Mouse (Mus musculus) embryonic facial prominence, embryonic 11.5 days (tissue): Measurements from ENCODE around the gene Ctns. TPM values are rescaled to one million over a fixed set of nuclear protein-coding genes. Genes with fewer than 3 reads are reported as not detected.

Experiments used
- ATAC-seq: fragments of 200-750 bp; cut with Nextera tagmentation; replicated peaks from 2 replicates; pipeline ENCODE4 v1.8.0; 2017; ENCODE audit warnings: low read depth; ENCODE audit not compliant: insufficient number of reproducible peaks, low FRiP score, low TSS enrichment
- DNase-seq: peaks from one replicate; pipeline ENCODE4 v3.0.0-alpha.2; 2015; ENCODE audit warnings: low spot score
- H3K27ac ChIP-seq: fragments of 300-500 bp; sonication (generic); replicated peaks from 2 replicates; pipeline ENCODE4 v1.5.1; 2014; ENCODE audit warnings: mild to moderate bottlenecking, low read depth, low read length, control low read depth
- H3K27me3 ChIP-seq: fragments of 300-500 bp; sonication (generic); 2 replicates; pipeline ENCODE4 v1.6.1; 2014; ENCODE audit warnings: mild to moderate bottlenecking, low read length, moderate library complexity, mixed read lengths; ENCODE audit not compliant: control insufficient read depth, insufficient read depth
- H3K36me3 ChIP-seq: fragments of 300-500 bp; sonication (generic); replicated peaks from 2 replicates; pipeline ENCODE4 v1.6.1; 2014; ENCODE audit warnings: low read depth, mild to moderate bottlenecking, low read length, moderate library complexity, mixed read lengths; ENCODE audit not compliant: control insufficient read depth, insufficient read depth
- H3K4me1 ChIP-seq: fragments of 300-500 bp; sonication (generic); 2 replicates; pipeline ENCODE4 v1.6.1; 2014; ENCODE audit warnings: low read length, mixed read lengths; ENCODE audit not compliant: control insufficient read depth, insufficient read depth
- H3K4me2 ChIP-seq: fragments of 300-500 bp; sonication (generic); 2 replicates; pipeline ENCODE4 v1.6.1; 2014; ENCODE audit warnings: low read depth, mild to moderate bottlenecking, control low read depth, low read length, moderate library complexity
- H3K4me3 ChIP-seq: fragments of 300-500 bp; sonication (generic); 2 replicates; pipeline ENCODE4 v1.5.1; 2014; ENCODE audit warnings: low read depth, low read length, control low read depth
- H3K9ac ChIP-seq: fragments of 300-500 bp; sonication (generic); replicated peaks from 2 replicates; pipeline ENCODE4 v1.6.1; 2014; ENCODE audit warnings: mild to moderate bottlenecking, control low read depth, low read length
- H3K9me3 ChIP-seq: fragments of 300-500 bp; sonication (generic); replicated peaks from 2 replicates; pipeline ENCODE4 v1.6.1; 2016; ENCODE audit warnings: mild to moderate bottlenecking, low read length, inconsistent platforms, mixed read lengths; ENCODE audit not compliant: control insufficient read depth
- WGBS: fragments of 180-500 bp; shearing (Covaris S2); extraction: QIAGEN DNeasy Blood & Tissue Kit; methylation state at CpG from one replicate; pipeline ENCODE4 v1.1.7; 2014; 5-methylcytosine and 5-hydroxymethylcytosine counted together
- polyA plus RNA-seq: library from polyadenylated mRNA; unstranded; fragments of >200 nt; fragmentation: Nextera tagmentation; extraction: Ambion mirVana; gene quantifications from 2 replicates; pipeline ENCODE4 v1.2.1, GENCODE M21; 2014

The Ctns gene
- polyA plus RNA-seq, 1 experiment from 2014 or later = 22.8 TPM

DNA sequence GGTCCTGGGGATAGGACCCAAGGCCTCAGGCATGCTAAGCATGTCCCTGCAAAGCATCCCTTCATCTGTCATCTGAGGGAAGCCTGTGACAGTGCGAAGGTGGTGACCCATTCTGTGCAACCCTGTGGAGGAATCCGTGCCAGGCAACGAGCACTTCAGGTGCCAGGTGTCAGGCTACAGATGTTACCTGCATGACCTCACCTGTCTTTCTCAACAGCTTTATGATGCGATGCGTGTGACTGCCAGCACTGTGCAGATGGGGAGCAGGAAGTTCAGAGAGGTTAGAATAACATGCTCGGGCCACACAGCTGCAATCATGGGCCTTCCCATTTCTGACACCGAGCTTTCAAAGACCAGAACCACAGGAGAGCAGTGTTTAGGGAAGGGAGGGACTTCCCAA lies 6.4 kb upstream of the Ctns start:
- ATAC-seq = no peak
- no peaks in the 10 kb centered on the region for H3K4me1 ChIP-seq
- no peak overlapping the region for H3K27ac ChIP-seq
- no peak overlapping the region for H3K9ac ChIP-seq
- no peak for DNase-seq
- no peaks in the 10 kb centered on the region for H3K27me3 ChIP-seq
- 51% methylated on average over 7 of the region's 7 CpGs for WGBS
- no peak overlapping the region for H3K4me3 ChIP-seq
- H3K36me3 ChIP-seq = no peaks in the 10 kb centered on the region
- H3K9me3 ChIP-seq = no peaks in the 10 kb centered on the region
- no peak overlapping the region for H3K4me2 ChIP-seq

DNA sequence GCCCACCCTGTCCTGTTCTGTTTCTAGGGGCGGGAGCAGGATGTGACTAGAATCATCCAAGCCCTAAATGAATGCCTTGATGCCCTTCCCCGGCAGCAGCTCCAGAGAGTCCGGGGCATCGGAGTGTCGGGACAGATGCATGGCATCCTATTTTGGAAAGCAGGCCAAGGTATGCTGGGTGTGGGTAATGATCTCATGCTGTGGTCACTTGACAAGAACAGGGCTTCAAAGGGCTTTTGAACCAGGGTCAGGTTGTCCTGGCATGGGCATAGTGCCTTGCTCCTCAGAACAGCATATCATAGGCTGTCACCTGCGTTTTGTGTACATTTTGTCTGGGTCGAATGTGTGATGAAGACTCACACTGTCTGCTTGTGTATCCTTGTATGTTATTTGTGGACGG lies 5.1 kb upstream of the Ctns start:
- ATAC-seq = no peak

GRCm38 (mm10) chr11:73201597-73201996 lies 2.8 kb upstream of the Ctns start:
- ATAC-seq (no peak), DNase-seq (no peak)
- H3K4me1 ChIP-seq = no peaks in the 10 kb centered on the region
- no peak overlapping the region for H3K27ac ChIP-seq
- no peak overlapping the region for H3K4me2 ChIP-seq
- no peaks in the 10 kb centered on the region for H3K36me3 ChIP-seq
- no peak overlapping the region for H3K9ac ChIP-seq
- H3K4me3 ChIP-seq = no peak overlapping the region
- 28% methylated on average over 4 of the region's 4 CpGs for WGBS
- no peaks in the 10 kb centered on the region for H3K27me3 ChIP-seq
- no peaks in the 10 kb centered on the region for H3K9me3 ChIP-seq

More for the DNA sequence above, 5.1 kb upstream of the Ctns start:
- Histone ChIP-seq H3K27ac (no peak overlapping the region), H3K9ac (no peak overlapping the region), H3K4me3 (no peak overlapping the region), H3K27me3 (no peaks in the 10 kb centered on the region), H3K4me2 (no peak overlapping the region), H3K36me3 (no peaks in the 10 kb centered on the region), H3K9me3 (no peaks in the 10 kb centered on the region), H3K4me1 (no peaks in the 10 kb centered on the region)
- 84% methylated on average over 8 of the region's 8 CpGs for WGBS
- no peak for DNase-seq

DNA sequence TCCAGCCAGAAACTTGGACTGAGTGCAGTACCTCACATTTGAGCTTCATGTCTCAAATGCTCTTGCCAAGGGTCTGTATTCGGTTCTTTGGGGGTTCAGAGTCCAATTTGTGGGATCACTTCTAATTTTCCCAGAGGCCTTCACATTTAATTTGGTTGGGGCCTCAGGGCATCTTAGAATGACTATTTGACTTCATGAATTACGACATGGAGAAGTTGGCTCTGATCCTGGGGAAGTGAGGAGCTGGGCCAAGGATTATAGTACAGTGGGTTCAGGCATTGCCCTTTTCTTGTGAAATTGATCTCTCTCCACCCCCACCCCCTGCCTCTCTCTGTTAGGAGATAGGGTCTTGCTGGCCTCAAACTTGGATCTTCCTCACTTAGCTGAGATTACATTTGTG lies 2.2 kb upstream of the Ctns start:
- Histone ChIP-seq H3K27ac (no peak overlapping the region), H3K9me3 (no peaks in the 10 kb centered on the region), H3K4me1 (no peaks in the 10 kb centered on the region), H3K4me3 (no peak overlapping the region), H3K36me3 (no peaks in the 10 kb centered on the region), H3K4me2 (no peak overlapping the region), H3K9ac (no peak overlapping the region), H3K27me3 (no peaks in the 10 kb centered on the region)
- WGBS = 70% methylated on average over 2 of the region's 2 CpGs
- no peak for DNase-seq
- ATAC-seq = no peak

DNA sequence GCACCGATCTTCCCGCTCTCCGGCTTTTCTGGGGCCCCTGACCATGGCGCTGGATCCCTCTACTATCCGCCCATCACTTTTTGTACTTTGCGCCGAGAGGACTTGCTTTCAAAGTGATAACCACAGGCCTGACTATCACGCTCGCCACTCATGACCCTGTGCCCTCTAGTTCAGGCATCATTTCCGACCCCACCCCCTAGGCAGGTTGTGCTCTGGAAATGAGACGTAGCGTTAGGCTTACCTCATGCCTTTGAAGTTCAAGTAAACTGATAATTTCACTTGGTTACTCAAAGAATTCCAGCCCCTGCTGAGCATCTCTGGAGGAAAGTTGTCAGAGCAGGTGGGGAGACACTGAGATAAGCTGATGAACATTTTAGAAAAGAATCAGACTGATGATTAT lies 1.0 kb upstream of the Ctns start:
- Histone ChIP-seq H3K4me2 (peak overlapping the region; percentile 97), H3K4me3 (peak overlapping the region; percentile 67), H3K27me3 (no peaks in the 10 kb centered on the region), H3K36me3 (no peaks in the 10 kb centered on the region), H3K27ac (no peak overlapping the region), H3K4me1 (no peaks in the 10 kb centered on the region), H3K9ac (peak overlapping the region; percentile 56), H3K9me3 (no peaks in the 10 kb centered on the region)
- DNase-seq (no peak), ATAC-seq (no peak)
- WGBS = 5% methylated on average over 12 of the region's 12 CpGs

DNA sequence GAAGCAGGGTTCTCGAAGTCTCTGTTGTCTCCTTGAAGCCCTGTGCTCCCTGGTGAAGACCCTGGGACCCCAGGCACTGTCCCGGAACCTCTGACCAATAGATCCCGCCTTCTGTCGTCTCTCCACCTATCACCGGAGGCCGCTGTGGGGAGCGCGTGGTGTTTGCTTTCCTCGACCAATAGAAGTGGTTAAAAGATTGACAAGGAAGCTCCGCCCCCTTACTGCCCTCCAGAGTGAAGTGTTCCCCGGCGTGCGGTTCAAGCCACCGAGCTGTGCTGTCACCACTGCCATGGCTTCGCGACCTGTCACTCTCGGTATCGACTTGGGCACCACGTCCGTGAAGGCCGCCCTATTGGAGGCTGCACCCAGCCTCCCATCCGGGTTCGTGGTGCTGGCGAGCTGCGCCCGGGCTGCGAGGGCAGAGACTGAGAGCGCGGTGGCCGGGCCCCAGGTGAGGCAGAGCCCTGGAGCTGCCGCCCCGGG lies 429 bp upstream of the Ctns start, which contains the start of gene Shpk:
Gene Shpk, plus strand, starts transcription at position 231 of the 483 bp plus-strand sequence.
- peak; percentile 95 for DNase-seq
- H3K9ac ChIP-seq = peak within 1 kb of the TSS; percentile 71
- H3K9me3 ChIP-seq = no peaks in the 10 kb centered on the region
- H3K4me1 ChIP-seq = no peaks in the 10 kb centered on the region
- peak within 1 kb of the TSS; percentile 97 for H3K4me2 ChIP-seq
- H3K27ac ChIP-seq = no peak within 1 kb of the TSS
- WGBS = under 1% methylated on average over 31 of the region's 32 CpGs
- H3K27me3 ChIP-seq = no peaks in the 10 kb centered on the region
- peak; percentile 97 for ATAC-seq
- H3K4me3 ChIP-seq = peak within 1 kb of the TSS; percentile 67
- H3K36me3 ChIP-seq = no peaks in the 10 kb centered on the region

- DNase-seq = no peak
- Histone ChIP-seq H3K27me3 (no peaks in the 10 kb centered on the region), H3K4me3 (peak overlapping the region; percentile 67), H3K9ac (peak overlapping the region; percentile 71), H3K27ac (no peak overlapping the region), H3K4me1 (no peaks in the 10 kb centered on the region), H3K9me3 (no peaks in the 10 kb centered on the region), H3K36me3 (no peaks in the 10 kb centered on the region), H3K4me2 (peak overlapping the region; percentile 97)
- whole genome bisulfite sequencing = 5% methylated on average over 1 of the region's 1 CpGs
- ATAC-seq = no peak
Observed at GRCm38 (mm10) chr11:73198190-73198589, 652 bp downstream of the Ctns start.

DNA sequence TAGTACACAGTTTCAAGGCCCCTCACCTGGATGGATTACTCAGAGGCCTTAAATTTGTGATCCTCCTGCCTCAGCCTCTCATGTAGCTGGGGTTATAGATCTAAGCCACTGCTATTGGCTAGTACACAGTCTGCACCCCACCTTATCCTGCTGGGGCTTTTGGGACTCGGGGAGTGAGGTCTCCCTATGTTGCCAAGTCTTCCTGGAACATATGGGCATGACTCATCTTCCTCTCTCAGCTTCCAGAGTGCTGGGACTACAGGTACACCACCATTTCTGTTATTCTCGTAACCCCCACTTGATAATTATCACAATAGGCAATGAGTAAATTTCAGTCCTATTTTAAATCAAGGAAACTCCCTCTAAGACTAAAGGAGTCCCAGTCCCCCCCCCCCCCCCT lies 4.4 kb downstream of the Ctns start:
- H3K9me3 ChIP-seq = no peaks in the 10 kb centered on the region
- H3K36me3 ChIP-seq = no peaks in the 10 kb centered on the region
- H3K27ac ChIP-seq = no peak overlapping the region
- 85% methylated on average over 2 of the region's 2 CpGs for WGBS
- H3K9ac ChIP-seq = no peak overlapping the region
- H3K4me1 ChIP-seq = no peaks in the 10 kb centered on the region
- H3K4me2 ChIP-seq = no peak overlapping the region
- H3K27me3 ChIP-seq = no peaks in the 10 kb centered on the region
- DNase-seq = no peak
- H3K4me3 ChIP-seq = no peak overlapping the region
- ATAC-seq = no peak
